8 mouse cellular contexts compared by ENCODE assay signal in genomic region chr8:120800308-120800865, GRCm38 (mm10).
A peak's percentile ranks its signal among the peaks of the same experiment; 100 is the strongest.
DNase-seq lines count a peak whose midpoint lies in the region; ATAC-seq and TF ChIP-seq lines count a peak whose summit lies in the region.

No protein-coding gene starts in this region.

- DNase-seq in left cerebral cortex, adult 18-20 months (ENCODE audit: low spot score in 2 of 2) = peak; percentile 39 to 61
- DNase-seq in left cerebral cortex, adult 11 months (ENCODE audit: low spot score) = no peak
- DNase-seq in brain, embryonic 14.5 days (ENCODE audit: low read depth) = peak; percentile 49
- DNase-seq in forebrain, postnatal 0 days = peak; percentile 74
- peak; percentile 38 for DNase-seq in kidney, adult 11 months
- peak; percentile 46 for DNase-seq in liver
- DNase-seq in neural tube, embryonic 10.5 days (ENCODE audit: extremely low spot score, low spot score) = peak; percentile 76
- DNase-seq in thymus, postnatal 10 days (ENCODE audit: low spot score in 2 of 2) = peak; percentile 36 to 70

- H3K27me3 ChIP-seq in forebrain, postnatal 0 days (ENCODE audit: insufficient read depth, low read length) = peaks cover 3% of the 10 kb centered on the region; the same call in 1 of the 2 replicates

- no peak for TF ChIP-seq POLR2A in brain, embryonic 14.5 days (IDR thresholded peaks at IDR 0.05; ENCODE audit: borderline replicate concordance, extremely low read depth, insufficient read depth, insufficient read length, poor library complexity, severe bottlenecking)

- no peaks in the 10 kb centered on the region for H3K9me3 ChIP-seq in forebrain, postnatal 0 days (ENCODE audit: low read length)

- H3K9ac ChIP-seq in forebrain, postnatal 0 days = no peak overlapping the region

- peak; percentile 89 for TF ChIP-seq CTCF in brain, embryonic 14.5 days (IDR thresholded peaks at IDR 0.05; ENCODE audit: borderline replicate concordance, extremely low read depth, insufficient read depth, insufficient read length)
- peak; percentile 94 for TF ChIP-seq CTCF in forebrain, postnatal 0 days (IDR thresholded peaks at IDR 0.05; ENCODE audit: low read depth)

- H3K4me2 ChIP-seq in forebrain, postnatal 0 days (ENCODE audit: low read depth) = peak overlapping the region; percentile 8; the same call in 1 of the 2 replicates

- no peak overlapping the region for H3K4me3 ChIP-seq in forebrain, postnatal 0 days (ENCODE audit: low read depth, low read length)

- WGBS in forebrain, postnatal 0 days = 6% methylated on average over 17 of the region's 17 CpGs

- H3K4me1 ChIP-seq in forebrain, postnatal 0 days (ENCODE audit: insufficient read depth) = no peaks in the 10 kb centered on the region

- H3K36me3 ChIP-seq in forebrain, postnatal 0 days (ENCODE audit: insufficient read depth) = no peaks in the 10 kb centered on the region

- peak; percentile 75 for ATAC-seq in forebrain, postnatal 0 days

- no peak overlapping the region for H3K27ac ChIP-seq in forebrain, postnatal 0 days (ENCODE audit: low read depth, low read length)
